21 mouse cellular contexts compared by ENCODE assay signal in the genomic region with DNA sequence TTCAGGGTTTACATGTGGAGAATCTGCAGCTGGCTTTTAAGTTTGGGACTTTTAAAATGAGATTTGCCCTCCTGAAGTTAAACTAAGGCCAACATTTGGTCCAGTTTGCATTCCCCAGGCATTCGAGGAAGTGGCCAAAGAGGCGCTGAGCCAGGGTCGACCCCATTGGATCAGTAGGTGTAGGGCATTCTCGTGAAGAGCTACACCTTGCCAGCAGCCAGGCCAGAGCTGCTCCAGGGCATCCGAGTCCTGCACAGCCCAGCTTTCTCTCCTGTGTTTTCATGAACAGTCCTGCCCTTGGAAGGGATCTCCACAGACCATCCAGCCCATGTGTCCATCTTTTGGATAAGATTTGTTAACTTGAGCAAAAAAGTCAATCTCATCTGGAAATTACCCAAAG.
"Had no signal": no experiment of that assay in that cellular context is flagged by ENCODE, and none has a peak within 500 bp of the region (broad histone marks: within the 10 kb centered on the region; RNA-seq: fewer than 3 reads in every experiment).

No protein-coding gene starts in this region.

- H3K4me1 ChIP-seq: midbrain, embryonic 10.5 days; midbrain, embryonic 12.5 days; neural tube, embryonic 13.5 days had no signal

- ATAC-seq: lung, postnatal 0 days; midbrain, embryonic 16.5 days had no signal

- H3K9ac ChIP-seq: liver, embryonic 14.5 days; lung, embryonic 14.5 days; midbrain, embryonic 12.5 days; neural tube, embryonic 13.5 days; neural tube, embryonic 15.5 days had no signal

- H3K4me3 ChIP-seq: midbrain, embryonic 10.5 days; midbrain, embryonic 12.5 days; myocyte; neural tube, embryonic 13.5 days; neural tube, embryonic 15.5 days had no signal

- H3K4me2 ChIP-seq: lung, embryonic 14.5 days; midbrain, embryonic 12.5 days; neural tube, embryonic 13.5 days; neural tube, embryonic 15.5 days had no signal

- H3K27me3 ChIP-seq: midbrain, embryonic 12.5 days; neural tube, embryonic 13.5 days; neural tube, embryonic 15.5 days had no signal

- H3K27ac ChIP-seq: liver, embryonic 14.5 days; midbrain, embryonic 10.5 days; midbrain, embryonic 12.5 days; neural tube, embryonic 13.5 days had no signal

- H3K9me3 ChIP-seq: midbrain, embryonic 10.5 days; midbrain, embryonic 12.5 days; neural tube, embryonic 13.5 days; neural tube, embryonic 15.5 days had no signal

- DNase-seq: lung, adult 18-20 months; lung, embryonic 14.5 days; lung, postnatal 14 days; lung, postnatal 4 days; midbrain, embryonic 14.5 days; retina, postnatal 1 day; right cerebral cortex, adult 18-20 months; right cerebral cortex, postnatal 25 days; right cerebral cortex, postnatal 4 days; spleen, adult 18-20 months; thymus, adult 18-20 months; thymus, postnatal 14 days; thymus, postnatal 36 days had no signal

- H3K36me3 ChIP-seq: midbrain, embryonic 10.5 days; midbrain, embryonic 12.5 days; neural tube, embryonic 13.5 days; neural tube, embryonic 15.5 days had no signal
